8 mouse cellular contexts compared by ENCODE assay signal in genomic region chr17:31905201-31905790, GRCm38 (mm10). TPM values are rescaled to one million over a fixed set of nuclear protein-coding genes. Genes with fewer than 3 reads are reported as not detected.
DNase-seq lines count a peak whose midpoint lies in the region; ATAC-seq and TF ChIP-seq lines count a peak whose summit lies in the region.

No protein-coding gene starts in this region.

- H3K4me3 ChIP-seq in hindbrain, embryonic 14.5 days (replicated peaks; ENCODE audit: low read length), result no peak overlapping the region
- H3K4me3 ChIP-seq in hindbrain, embryonic 11.5 days (ENCODE audit: low read depth, low read length), result no peak overlapping the region
- peak overlapping the region; percentile 1 to 76 (median 26) for H3K4me3 ChIP-seq in CH12.LX (replicated peaks in 1 of 3; ENCODE audit: low read depth in 2 of 3, low read length in 2 of 3, poor library complexity in 1 of 3)
- H3K4me3 ChIP-seq in embryonic facial prominence, embryonic 12.5 days, result no peak overlapping the region
- H3K4me3 ChIP-seq in macrophage (ENCODE audit: inconsistent target), result no peak overlapping the region

- TF ChIP-seq RAD21 in CH12.LX (IDR thresholded peaks at IDR 0.05; ENCODE audit: low read depth, low read length), result no peak

- no peak overlapping the region for H3K9ac ChIP-seq in hindbrain, embryonic 14.5 days
- no peak overlapping the region for H3K9ac ChIP-seq in hindbrain, embryonic 11.5 days (ENCODE audit: low read depth, low read length)
- no peak overlapping the region for H3K9ac ChIP-seq in CH12.LX (ENCODE audit: insufficient read depth, low read depth)
- H3K9ac ChIP-seq in embryonic facial prominence, embryonic 12.5 days, result no peak overlapping the region

- no peak overlapping the region for H3K4me2 ChIP-seq in hindbrain, embryonic 14.5 days (replicated peaks)
- H3K4me2 ChIP-seq in hindbrain, embryonic 11.5 days (replicated peaks; ENCODE audit: low read depth, low read length), result no peak overlapping the region
- no peak overlapping the region for H3K4me2 ChIP-seq in CH12.LX (ENCODE audit: insufficient read depth, low read depth, poor library complexity, severe bottlenecking)
- no peak overlapping the region for H3K4me2 ChIP-seq in embryonic facial prominence, embryonic 12.5 days (replicated peaks)

- ATAC-seq in hindbrain, embryonic 14.5 days (ENCODE audit: low FRiP score), result no peak
- no peak for ATAC-seq in hindbrain, embryonic 11.5 days (ENCODE audit: low FRiP score)
- ATAC-seq in embryonic facial prominence, embryonic 12.5 days (ENCODE audit: insufficient number of reproducible peaks, insufficient read depth, low FRiP score, low TSS enrichment), result no peak

- H3K79me2 ChIP-seq in CH12.LX (replicated peaks; ENCODE audit: control insufficient read depth, extremely low read depth, insufficient read depth, poor library complexity, severe bottlenecking), result no peaks in the 10 kb centered on the region
- no peaks in the 10 kb centered on the region for H3K79me2 ChIP-seq in macrophage (ENCODE audit: inconsistent target)

- H3K36me3 ChIP-seq in hindbrain, embryonic 14.5 days (replicated peaks; ENCODE audit: control insufficient read depth, insufficient read depth), result no peaks in the 10 kb centered on the region
- H3K36me3 ChIP-seq in hindbrain, embryonic 11.5 days (ENCODE audit: control insufficient read depth, insufficient read depth, low read length), result no peaks in the 10 kb centered on the region
- H3K36me3 ChIP-seq in CH12.LX (replicated peaks in 1 of 2; ENCODE audit: control insufficient read depth in 1 of 2, insufficient read depth in 1 of 2, low read length in 1 of 2) (peaks cover 0 to 5% of the 10 kb centered on the region in 2 experiments), macrophage (ENCODE audit: inconsistent target) (no peaks in the 10 kb centered on the region)
- no peaks in the 10 kb centered on the region for H3K36me3 ChIP-seq in embryonic facial prominence, embryonic 12.5 days

- TF ChIP-seq EP300 in CH12.LX (IDR thresholded peaks at IDR 0.05; ENCODE audit: low read length), result no peak

- dilution Hi-C loops in CH12.LX (cut with MboI; ENCODE audit: extremely low pct_ligation_motif_present, extremely low pct_unique_long_range_greater_than_20kb, low sequenced_read_pairs), result no loop called here

- DNase-seq in hindbrain, embryonic 14.5 days (ENCODE audit: low spot score), result no peak
- no peak for DNase-seq in hindbrain, embryonic 11.5 days (ENCODE audit: low spot score)
- no peak for DNase-seq in CH12.LX (ENCODE audit: extremely low read depth)
- DNase-seq in adrenal gland, adult 2 months, result no peak
- no peak for DNase-seq in urinary bladder, postnatal 14 days (ENCODE audit: low spot score)
- no peak for DNase-seq in layer of hippocampus, adult 9-11 months

- in situ Hi-C loops in CH12.LX (cut with MboI; ENCODE audit: low pct_ligation_motif_present, low pct_unique_long_range_greater_than_20kb, low sequenced_read_pairs), result no loop called here

- no peak for TF ChIP-seq POLR2A in CH12.LX (IDR thresholded peaks at IDR 0.05; ENCODE audit: low read depth, low read length)

- no peaks in the 10 kb centered on the region for H3K9me3 ChIP-seq in hindbrain, embryonic 14.5 days (ENCODE audit: control insufficient read depth, low read length)
- no peaks in the 10 kb centered on the region for H3K9me3 ChIP-seq in hindbrain, embryonic 11.5 days (ENCODE audit: control insufficient read depth, low read length)
- no peaks in the 10 kb centered on the region for H3K9me3 ChIP-seq in CH12.LX (replicated peaks; ENCODE audit: low read length)
- H3K9me3 ChIP-seq in embryonic facial prominence, embryonic 12.5 days, result no peaks in the 10 kb centered on the region

- TF ChIP-seq CTCF in CH12.LX (conservative IDR thresholded peaks at IDR 0.05 in 1 of 2, IDR thresholded peaks at IDR 0.05 in 1 of 2; ENCODE audit: low read depth in 2 of 2, low read length in 2 of 2), result no peak

- H3K4me1 ChIP-seq in hindbrain, embryonic 14.5 days (replicated peaks; ENCODE audit: control insufficient read depth, insufficient read depth, low read length), result no peaks in the 10 kb centered on the region
- 0 out of 2 replicates have a peak, but pooled peaks cover 2% of the 10 kb centered on the region for H3K4me1 ChIP-seq in hindbrain, embryonic 11.5 days (replicated peaks; ENCODE audit: control insufficient read depth, insufficient read depth, low read length)
- peaks cover 20 to 60% of the 10 kb centered on the region in 2 experiments for H3K4me1 ChIP-seq in CH12.LX (ENCODE audit: control insufficient read depth in 1 of 2, insufficient read depth in 2 of 2)
- no peaks in the 10 kb centered on the region for H3K4me1 ChIP-seq in embryonic facial prominence, embryonic 12.5 days

- H3K27ac ChIP-seq in hindbrain, embryonic 14.5 days, result peak overlapping the region; percentile 63; the same call in 1 of the 2 replicates
- no peak overlapping the region for H3K27ac ChIP-seq in hindbrain, embryonic 11.5 days (ENCODE audit: low read depth, low read length)
- H3K27ac ChIP-seq in CH12.LX (ENCODE audit: insufficient read depth, low read depth) (peak overlapping the region; percentile 26; the same call in 1 of the 2 replicates), macrophage (peak overlapping the region; percentile 59)
- 0 out of 2 replicates have a peak overlapping the region, but pooled peaks have one; percentile 12 for H3K27ac ChIP-seq in embryonic facial prominence, embryonic 12.5 days

- 90% methylated on average over 9 of the region's 9 CpGs for WGBS in hindbrain, embryonic 14.5 days
- 82% methylated on average over 9 of the region's 9 CpGs for WGBS in hindbrain, embryonic 11.5 days
- 88% methylated on average over 9 of the region's 9 CpGs for WGBS in embryonic facial prominence, embryonic 12.5 days
- WGBS in macrophage (ENCODE audit: missing documents), result 75% methylated on average over 9 of the region's 9 CpGs

- H3K27me3 ChIP-seq in hindbrain, embryonic 14.5 days (ENCODE audit: control insufficient read depth, insufficient read depth, low read length), result no peaks in the 10 kb centered on the region
- no peaks in the 10 kb centered on the region for H3K27me3 ChIP-seq in hindbrain, embryonic 11.5 days (ENCODE audit: control insufficient read depth, insufficient read depth, low read length)
- H3K27me3 ChIP-seq in CH12.LX (replicated peaks), result no peaks in the 10 kb centered on the region
- no peaks in the 10 kb centered on the region for H3K27me3 ChIP-seq in embryonic facial prominence, embryonic 12.5 days

TF ChIP-seq in CH12.LX, 34 proteins besides CTCF, POLR2A, EP300 and RAD21:
- TF ChIP-seq ZMIZ1 (IDR thresholded peaks at IDR 0.05; ENCODE audit: low read depth, low read length) (no peak), MEF2A (IDR thresholded peaks at IDR 0.05; ENCODE audit: borderline replicate concordance, low read depth, low read length) (no peak), CHD2 (IDR thresholded peaks at IDR 0.05; ENCODE audit: low read length) (no peak), MAFK (IDR thresholded peaks at IDR 0.05; ENCODE audit: insufficient replicate concordance, low read length) (no peak), TBP (conservative IDR thresholded peaks at IDR 0.05; ENCODE audit: low read depth, low read length) (no peak), IRF4 (IDR thresholded peaks at IDR 0.05; ENCODE audit: low read depth, low read length) (no peak), CHD1 (IDR thresholded peaks at IDR 0.05; ENCODE audit: low read depth, low read length) (no peak), MYC (IDR thresholded peaks at IDR 0.05; ENCODE audit: low read depth, low read length) (no peak)

RNA-seq across cellular contexts. Expression of gene Sik1, which starts 49.7 kb away (rescaled TPM):
- 17.0 and 20.5 TPM in 2 replicates for polyA plus RNA-seq in hindbrain, embryonic 14.5 days (2014; fragmentation: Nextera tagmentation; extraction: Ambion mirVana)
- 12.9 and 17.9 TPM in 2 replicates for polyA plus RNA-seq in hindbrain, embryonic 11.5 days (2014; fragmentation: Nextera tagmentation; extraction: Ambion mirVana)
- total RNA-seq in CH12.LX (2012; rRNA removed), result 56.7 and 56.9 TPM in 2 replicates
- 16.0 and 17.1 TPM in 2 replicates for total RNA-seq in CH12.LX (2014; rRNA removed)
- polyA plus RNA-seq in CH12.LX (2012; ENCODE audit: insufficient read length, low read depth), result 27.7 and 36.7 TPM in 2 replicates
- polyA plus RNA-seq in embryonic facial prominence, embryonic 12.5 days (2016; fragmentation: Nextera tagmentation; extraction: Ambion mirVana), result 13.0 and 15.8 TPM in 2 replicates
- total RNA-seq in macrophage (2018; cell fraction: chromatin; rRNA removed), result 10 to 100 TPM in 24 of 26 experiments, 1 to 10 TPM in 2; 2.6 to 74.2 (median 27.9) TPM
- total RNA-seq in macrophage (2018; cell fraction: cytosol; rRNA removed), result 10 to 100 TPM in 20 of 26 experiments, 1 to 10 TPM in 6; 1.9 to 28.3 (median 15.6) TPM
- total RNA-seq in macrophage (2018; cell fraction: nucleus; rRNA removed), result 10 to 100 TPM in 20 of 26 experiments, 1 to 10 TPM in 6; 4.1 to 41.4 (median 13.5) TPM
- 6.1 to 8.6 TPM (median 7.3 TPM) in 3 replicates for polyA plus RNA-seq in macrophage (2018)
- 10 to 100 TPM; 60.5 to 77.1 TPM for total RNA-seq in adrenal gland, adult 2 months (2021)
- 23.4 and 48.1 TPM in 2 replicates for polyA plus RNA-seq in adrenal gland, adult 2 months (2012; rRNA removed)

Comparison
In these comparisons a context has a peak if more than half of its experiments do, and no peak if none do; other contexts are left out.
1. H3K4me3 ChIP-seq: peak in CH12.LX (3 of 3); none in hindbrain, embryonic 14.5 days (single experiment), hindbrain, embryonic 11.5 days (single experiment), embryonic facial prominence, embryonic 12.5 days (single experiment) and macrophage (single experiment).